Mouse (Mus musculus): ENCODE results near the gene Mgst2. TPM values are rescaled to one million over a fixed set of nuclear protein-coding genes. Genes with fewer than 3 reads are reported as not detected.
A peak's percentile ranks its signal among the peaks of the same experiment; 100 is the strongest.

The Mgst2 gene
- polyA plus RNA-seq, 1 experiment from 2014 or later: 16.6 TPM

- ATAC-seq (replicated peaks; ENCODE audit: low FRiP score) (0 out of 2 replicates have a peak, but pooled peaks have one; percentile 13), DNase-seq (ENCODE audit: low spot score) (no peak)
- H3K4me3 ChIP-seq (ENCODE audit: low read depth, low read length): no peak overlapping the region
- H3K27me3 ChIP-seq (replicated peaks; ENCODE audit: control insufficient read depth, insufficient read depth, low read length): no peaks in the 10 kb centered on the region
- H3K4me2 ChIP-seq: peak overlapping the region; percentile 36
- WGBS: 61% methylated on average over 21 of the region's 21 CpGs
- no peak overlapping the region; the same call in 1 of the 2 replicates for H3K9ac ChIP-seq (ENCODE audit: low read depth, low read length)
- peaks cover 37% of the 10 kb centered on the region for H3K4me1 ChIP-seq (replicated peaks; ENCODE audit: control insufficient read depth, insufficient read depth, low read length)
- no peaks in the 10 kb centered on the region for H3K36me3 ChIP-seq (ENCODE audit: control insufficient read depth, insufficient read depth, low read length)
- H3K9me3 ChIP-seq (ENCODE audit: control insufficient read depth, low read length): no peaks in the 10 kb centered on the region
- no peak overlapping the region for H3K27ac ChIP-seq (ENCODE audit: low read depth, low read length)
These were observed 13.4 kb downstream of the Mgst2 start for GRCm38 (mm10) chr3:51673408-51674086.

GRCm38 (mm10) chr3:51674963-51675362 is 14.8 kb downstream of the Mgst2 start:
- no peaks in the 10 kb centered on the region for H3K36me3 ChIP-seq (ENCODE audit: control insufficient read depth, insufficient read depth, low read length)
- ATAC-seq (replicated peaks; ENCODE audit: low FRiP score) (no peak), DNase-seq (ENCODE audit: low spot score) (no peak)
- no peak overlapping the region for H3K4me2 ChIP-seq
- H3K4me3 ChIP-seq (ENCODE audit: low read depth, low read length): no peak overlapping the region
- no peaks in the 10 kb centered on the region for H3K27me3 ChIP-seq (replicated peaks; ENCODE audit: control insufficient read depth, insufficient read depth, low read length)
- H3K9ac ChIP-seq (ENCODE audit: low read depth, low read length): no peak overlapping the region
- peaks cover 37% of the 10 kb centered on the region for H3K4me1 ChIP-seq (replicated peaks; ENCODE audit: control insufficient read depth, insufficient read depth, low read length)
- 74% methylated on average over 3 of the region's 3 CpGs for WGBS
- no peak overlapping the region for H3K27ac ChIP-seq (ENCODE audit: low read depth, low read length)
- no peaks in the 10 kb centered on the region for H3K9me3 ChIP-seq (ENCODE audit: control insufficient read depth, low read length)

GRCm38 (mm10) chr3:51685539-51685938 is 25.4 kb downstream of the Mgst2 start:
- no peaks in the 10 kb centered on the region for H3K27me3 ChIP-seq (replicated peaks; ENCODE audit: control insufficient read depth, insufficient read depth, low read length)
- no peak overlapping the region for H3K4me3 ChIP-seq (ENCODE audit: low read depth, low read length)
- WGBS: 93% methylated on average over 6 of the region's 6 CpGs

GRCm38 (mm10) chr3:51686316-51686715 is 26.2 kb downstream of the Mgst2 start:
- Histone ChIP-seq H3K4me3 (ENCODE audit: low read depth, low read length) (no peak overlapping the region), H3K27me3 (replicated peaks; ENCODE audit: control insufficient read depth, insufficient read depth, low read length) (no peaks in the 10 kb centered on the region), H3K4me2 (no peak overlapping the region), H3K9ac (ENCODE audit: low read depth, low read length) (no peak overlapping the region), H3K36me3 (ENCODE audit: control insufficient read depth, insufficient read depth, low read length) (peaks cover 10% of the 10 kb centered on the region), H3K27ac (ENCODE audit: low read depth, low read length) (no peak overlapping the region), H3K9me3 (ENCODE audit: control insufficient read depth, low read length) (no peaks in the 10 kb centered on the region), H3K4me1 (replicated peaks; ENCODE audit: control insufficient read depth, insufficient read depth, low read length) (peaks cover 14% of the 10 kb centered on the region)
- ATAC-seq (replicated peaks; ENCODE audit: low FRiP score): no peak
- WGBS: 87% methylated on average over 6 of the region's 6 CpGs
- DNase-seq (ENCODE audit: low spot score): no peak

More at GRCm38 (mm10) chr3:51685539-51685938, 25.4 kb downstream of the Mgst2 start:
- no peak for DNase-seq (ENCODE audit: low spot score)
- Histone ChIP-seq H3K9me3 (ENCODE audit: control insufficient read depth, low read length) (no peaks in the 10 kb centered on the region), H3K9ac (ENCODE audit: low read depth, low read length) (no peak overlapping the region), H3K4me1 (replicated peaks; ENCODE audit: control insufficient read depth, insufficient read depth, low read length) (peaks cover 14% of the 10 kb centered on the region), H3K36me3 (ENCODE audit: control insufficient read depth, insufficient read depth, low read length) (peaks cover 8% of the 10 kb centered on the region), H3K4me2 (no peak overlapping the region), H3K27ac (ENCODE audit: low read depth, low read length) (no peak overlapping the region)
- ATAC-seq (replicated peaks; ENCODE audit: low FRiP score): no peak

GRCm38 (mm10) chr3:51686791-51687190 is 26.6 kb downstream of the Mgst2 start:
- Histone ChIP-seq H3K9ac (ENCODE audit: low read depth, low read length) (no peak overlapping the region), H3K27ac (ENCODE audit: low read depth, low read length) (no peak overlapping the region), H3K27me3 (replicated peaks; ENCODE audit: control insufficient read depth, insufficient read depth, low read length) (no peaks in the 10 kb centered on the region), H3K4me1 (replicated peaks; ENCODE audit: control insufficient read depth, insufficient read depth, low read length) (peaks cover 14% of the 10 kb centered on the region), H3K36me3 (ENCODE audit: control insufficient read depth, insufficient read depth, low read length) (peaks cover 10% of the 10 kb centered on the region), H3K4me3 (ENCODE audit: low read depth, low read length) (no peak overlapping the region), H3K9me3 (ENCODE audit: control insufficient read depth, low read length) (no peaks in the 10 kb centered on the region), H3K4me2 (no peak overlapping the region)
- ATAC-seq (replicated peaks; ENCODE audit: low FRiP score): no peak
- 90% methylated on average over 6 of the region's 6 CpGs for WGBS
- DNase-seq (ENCODE audit: low spot score): no peak

- DNase-seq (ENCODE audit: low spot score): no peak
- Histone ChIP-seq H3K36me3 (ENCODE audit: control insufficient read depth, insufficient read depth, low read length) (peaks cover 10% of the 10 kb centered on the region), H3K9me3 (ENCODE audit: control insufficient read depth, low read length) (no peaks in the 10 kb centered on the region), H3K4me1 (replicated peaks; ENCODE audit: control insufficient read depth, insufficient read depth, low read length) (peaks cover 14% of the 10 kb centered on the region), H3K27ac (ENCODE audit: low read depth, low read length) (peak overlapping the region; percentile 34; the same call in 1 of the 2 replicates), H3K4me2 (peak overlapping the region; percentile 19; the same call in 1 of the 2 replicates), H3K9ac (ENCODE audit: low read depth, low read length) (0 out of 2 replicates have a peak overlapping the region, but pooled peaks have one; percentile 8), H3K27me3 (replicated peaks; ENCODE audit: control insufficient read depth, insufficient read depth, low read length) (no peaks in the 10 kb centered on the region), H3K4me3 (ENCODE audit: low read depth, low read length) (no peak overlapping the region)
- peak; percentile 90 for ATAC-seq (replicated peaks; ENCODE audit: low FRiP score)
- WGBS: 38% methylated on average over 8 of the region's 8 CpGs
These were observed 28.6 kb downstream of the Mgst2 start for GRCm38 (mm10) chr3:51688725-51689124.

GRCm38 (mm10) chr3:51693196-51693595 is 33.0 kb downstream of the Mgst2 start:
- H3K27me3 ChIP-seq (replicated peaks; ENCODE audit: control insufficient read depth, insufficient read depth, low read length): no peaks in the 10 kb centered on the region
- H3K9me3 ChIP-seq (ENCODE audit: control insufficient read depth, low read length): no peaks in the 10 kb centered on the region
- no peak overlapping the region for H3K9ac ChIP-seq (ENCODE audit: low read depth, low read length)
- peaks cover 11% of the 10 kb centered on the region for H3K4me1 ChIP-seq (replicated peaks; ENCODE audit: control insufficient read depth, insufficient read depth, low read length)
- H3K4me3 ChIP-seq (ENCODE audit: low read depth, low read length): no peak overlapping the region
- H3K4me2 ChIP-seq: no peak overlapping the region
- peaks cover 10% of the 10 kb centered on the region for H3K36me3 ChIP-seq (ENCODE audit: control insufficient read depth, insufficient read depth, low read length)
- ATAC-seq (replicated peaks; ENCODE audit: low FRiP score): no peak
- DNase-seq (ENCODE audit: low spot score): no peak
- 88% methylated on average over 10 of the region's 10 CpGs for WGBS
- no peak overlapping the region for H3K27ac ChIP-seq (ENCODE audit: low read depth, low read length)

- no peaks in the 10 kb centered on the region for H3K27me3 ChIP-seq (replicated peaks; ENCODE audit: control insufficient read depth, insufficient read depth, low read length)
- H3K27ac ChIP-seq (ENCODE audit: low read depth, low read length): no peak overlapping the region
- no peaks in the 10 kb centered on the region for H3K9me3 ChIP-seq (ENCODE audit: control insufficient read depth, low read length)
- 85% methylated on average over 14 of the region's 14 CpGs for WGBS
- no peaks in the 10 kb centered on the region for H3K4me1 ChIP-seq (replicated peaks; ENCODE audit: control insufficient read depth, insufficient read depth, low read length)
- no peak for DNase-seq (ENCODE audit: low spot score)
- ATAC-seq (replicated peaks; ENCODE audit: low FRiP score): no peak
- no peak overlapping the region for H3K4me2 ChIP-seq
- peaks cover 8% of the 10 kb centered on the region for H3K36me3 ChIP-seq (ENCODE audit: control insufficient read depth, insufficient read depth, low read length)
- H3K9ac ChIP-seq (ENCODE audit: low read depth, low read length): no peak overlapping the region
- no peak overlapping the region for H3K4me3 ChIP-seq (ENCODE audit: low read depth, low read length)
These were observed 34.4 kb downstream of the Mgst2 start for GRCm38 (mm10) chr3:51694576-51694975.

- ATAC-seq (replicated peaks; ENCODE audit: low FRiP score) (no peak), DNase-seq (ENCODE audit: low spot score) (no peak)
- Histone ChIP-seq H3K36me3 (ENCODE audit: control insufficient read depth, insufficient read depth, low read length) (no peaks in the 10 kb centered on the region; the same call in 1 of the 2 replicates), H3K27me3 (replicated peaks; ENCODE audit: control insufficient read depth, insufficient read depth, low read length) (no peaks in the 10 kb centered on the region), H3K4me2 (no peak overlapping the region), H3K4me3 (ENCODE audit: low read depth, low read length) (no peak overlapping the region), H3K27ac (ENCODE audit: low read depth, low read length) (no peak overlapping the region), H3K9me3 (ENCODE audit: control insufficient read depth, low read length) (no peaks in the 10 kb centered on the region), H3K4me1 (replicated peaks; ENCODE audit: control insufficient read depth, insufficient read depth, low read length) (no peaks in the 10 kb centered on the region), H3K9ac (ENCODE audit: low read depth, low read length) (no peak overlapping the region)
- 79% methylated on average over 3 of the region's 3 CpGs for WGBS
These were observed 35.6 kb downstream of the Mgst2 start for GRCm38 (mm10) chr3:51695713-51696112.
